Mouse (Mus musculus): Measurements from ENCODE around the gene Ubfd1. TPM values are rescaled to one million over a fixed set of nuclear protein-coding genes. Genes with fewer than 3 reads are reported as not detected.

Gene Ubfd1
- polyA plus RNA-seq, 1 experiment from 2014 or later, result 23.7 TPM

GRCm38 (mm10) chr7:122067517-122068381 is 774 bp downstream of the Ubfd1 start:
- WGBS, result 1% methylated on average over 51 of the region's 58 CpGs
- peak overlapping the region; percentile 95 for H3K27ac ChIP-seq (replicated peaks)
- no peaks in the 10 kb centered on the region for H3K9me3 ChIP-seq (ENCODE audit: control insufficient read depth, low read length)
- no peaks in the 10 kb centered on the region; the same call in 1 of the 2 replicates for H3K4me1 ChIP-seq (replicated peaks; ENCODE audit: control insufficient read depth, insufficient read depth)
- H3K36me3 ChIP-seq (ENCODE audit: control insufficient read depth, insufficient read depth, low read length), result peaks cover 9% of the 10 kb centered on the region; the same call in 1 of the 2 replicates
- 0 out of 2 replicates have a peak, but pooled peaks have one; percentile 7 for ATAC-seq (ENCODE audit: low FRiP score, low TSS enrichment)
- H3K4me2 ChIP-seq (replicated peaks; ENCODE audit: low read depth), result peak overlapping the region; percentile 86
- peak; percentile 46 for DNase-seq (ENCODE audit: low spot score)
- H3K27me3 ChIP-seq (ENCODE audit: control insufficient read depth, insufficient read depth, low read length), result no peaks in the 10 kb centered on the region
- TF ChIP-seq CTCF (IDR thresholded peaks at IDR 0.05; ENCODE audit: low read depth) (peak; percentile 60), EP300 (optimal IDR thresholded peaks at IDR 0.05) (no peak)
- peak overlapping the region; percentile 99 for H3K4me3 ChIP-seq (ENCODE audit: low read depth, low read length)
- peak overlapping the region; percentile 99 for H3K9ac ChIP-seq (ENCODE audit: low read length)

GRCm38 (mm10) chr7:122074374-122074773 is 7.4 kb downstream of the Ubfd1 start:
- Histone ChIP-seq H3K27ac (replicated peaks) (no peak overlapping the region), H3K4me1 (replicated peaks; ENCODE audit: control insufficient read depth, insufficient read depth) (no peaks in the 10 kb centered on the region), H3K9ac (ENCODE audit: low read length) (no peak overlapping the region), H3K4me2 (replicated peaks; ENCODE audit: low read depth) (no peak overlapping the region), H3K36me3 (ENCODE audit: control insufficient read depth, insufficient read depth, low read length) (peaks cover 36% of the 10 kb centered on the region), H3K4me3 (ENCODE audit: low read depth, low read length) (no peak overlapping the region), H3K27me3 (ENCODE audit: control insufficient read depth, insufficient read depth, low read length) (no peaks in the 10 kb centered on the region), H3K9me3 (ENCODE audit: control insufficient read depth, low read length) (no peaks in the 10 kb centered on the region)
- DNase-seq (ENCODE audit: low spot score) (no peak), ATAC-seq (ENCODE audit: low FRiP score, low TSS enrichment) (no peak)
- WGBS, result 74% methylated on average over 3 of the region's 3 CpGs
- no peak for TF ChIP-seq CTCF (IDR thresholded peaks at IDR 0.05; ENCODE audit: low read depth)
- no peak for TF ChIP-seq EP300 (optimal IDR thresholded peaks at IDR 0.05)

- H3K9me3 ChIP-seq (ENCODE audit: control insufficient read depth, low read length), result no peaks in the 10 kb centered on the region
- H3K4me3 ChIP-seq (ENCODE audit: low read depth, low read length), result no peak overlapping the region
- ATAC-seq (ENCODE audit: low FRiP score, low TSS enrichment) (no peak; the same call in 1 of the 2 replicates), DNase-seq (ENCODE audit: low spot score) (no peak)
- H3K9ac ChIP-seq (ENCODE audit: low read length), result no peak overlapping the region
- TF ChIP-seq EP300 (optimal IDR thresholded peaks at IDR 0.05) (no peak), CTCF (IDR thresholded peaks at IDR 0.05; ENCODE audit: low read depth) (no peak)
- no peak overlapping the region for H3K4me2 ChIP-seq (replicated peaks; ENCODE audit: low read depth)
- no peaks in the 10 kb centered on the region for H3K4me1 ChIP-seq (replicated peaks; ENCODE audit: control insufficient read depth, insufficient read depth)
- WGBS, result 74% methylated on average over 8 of the region's 8 CpGs
- H3K36me3 ChIP-seq (ENCODE audit: control insufficient read depth, insufficient read depth, low read length), result peaks cover 33% of the 10 kb centered on the region
- H3K27me3 ChIP-seq (ENCODE audit: control insufficient read depth, insufficient read depth, low read length), result no peaks in the 10 kb centered on the region
- peak overlapping the region; percentile 40; the same call in 1 of the 2 replicates for H3K27ac ChIP-seq (replicated peaks)
Observed at GRCm38 (mm10) chr7:122079798-122080554, 13.0 kb downstream of the Ubfd1 start.

- Histone ChIP-seq H3K9ac (ENCODE audit: low read length) (no peak overlapping the region), H3K27me3 (ENCODE audit: control insufficient read depth, insufficient read depth, low read length) (no peaks in the 10 kb centered on the region), H3K4me3 (ENCODE audit: low read depth, low read length) (no peak overlapping the region), H3K27ac (replicated peaks) (no peak overlapping the region), H3K4me1 (replicated peaks; ENCODE audit: control insufficient read depth, insufficient read depth) (no peaks in the 10 kb centered on the region), H3K9me3 (ENCODE audit: control insufficient read depth, low read length) (no peaks in the 10 kb centered on the region), H3K4me2 (replicated peaks; ENCODE audit: low read depth) (no peak overlapping the region), H3K36me3 (ENCODE audit: control insufficient read depth, insufficient read depth, low read length) (peaks cover 32% of the 10 kb centered on the region)
- 85% methylated on average over 1 of the region's 1 CpGs for WGBS
- DNase-seq (ENCODE audit: low spot score), result no peak
- ATAC-seq (ENCODE audit: low FRiP score, low TSS enrichment), result no peak
- TF ChIP-seq CTCF (IDR thresholded peaks at IDR 0.05; ENCODE audit: low read depth), result no peak
- TF ChIP-seq EP300 (optimal IDR thresholded peaks at IDR 0.05), result no peak
Observed at GRCm38 (mm10) chr7:122081071-122081470, 14.1 kb downstream of the Ubfd1 start.

- no peaks in the 10 kb centered on the region for H3K27me3 ChIP-seq (ENCODE audit: control insufficient read depth, insufficient read depth, low read length)
- no peak overlapping the region for H3K9ac ChIP-seq (ENCODE audit: low read length)
- no peak overlapping the region for H3K27ac ChIP-seq (replicated peaks)
- no peak overlapping the region for H3K4me3 ChIP-seq (ENCODE audit: low read depth, low read length)
- DNase-seq (ENCODE audit: low spot score) (no peak), ATAC-seq (ENCODE audit: low FRiP score, low TSS enrichment) (no peak)
- H3K9me3 ChIP-seq (ENCODE audit: control insufficient read depth, low read length), result no peaks in the 10 kb centered on the region
- 83% methylated on average over 11 of the region's 11 CpGs for WGBS
- peaks cover 43% of the 10 kb centered on the region for H3K36me3 ChIP-seq (ENCODE audit: control insufficient read depth, insufficient read depth, low read length)
- TF ChIP-seq EP300 (optimal IDR thresholded peaks at IDR 0.05), result no peak
- no peak for TF ChIP-seq CTCF (IDR thresholded peaks at IDR 0.05; ENCODE audit: low read depth)
- no peak overlapping the region for H3K4me2 ChIP-seq (replicated peaks; ENCODE audit: low read depth)
- no peaks in the 10 kb centered on the region for H3K4me1 ChIP-seq (replicated peaks; ENCODE audit: control insufficient read depth, insufficient read depth)
Observed at GRCm38 (mm10) chr7:122087195-122087982, 20.4 kb downstream of the Ubfd1 start.
